Mouse (Mus musculus): ENCODE measurements at regions not wholly inside any gene's neighbourhood (a gene's known extent, or its start where the extent isn't known, plus 50 kb on each side); places are given as distances from the start of the nearest gene placed in this dataset.
A peak's percentile ranks its signal among the peaks of the same experiment; 100 is the strongest.

DNA sequence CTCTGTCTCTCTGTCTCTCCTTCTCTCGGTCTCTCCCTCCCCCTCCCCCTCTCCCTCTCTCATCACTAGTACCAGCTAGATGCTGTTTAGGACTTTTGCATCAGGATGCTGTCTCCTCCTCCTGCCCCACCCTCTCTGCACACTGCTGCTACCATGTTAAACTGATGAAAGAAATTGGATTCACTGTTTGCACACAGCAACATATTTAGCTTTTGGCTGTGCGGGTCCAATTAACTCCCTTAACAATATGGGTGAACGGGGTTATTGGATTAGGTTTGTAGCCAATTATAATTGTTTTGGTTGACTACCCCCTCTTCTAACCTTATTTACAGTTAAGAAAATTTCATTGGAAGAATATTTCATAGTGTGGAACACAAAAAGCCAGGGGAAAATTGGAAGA, 424.0 kb upstream of the Sorcs1 start:
- DNase-seq (ENCODE audit: low spot score in 2 of 2): no peak

DNA sequence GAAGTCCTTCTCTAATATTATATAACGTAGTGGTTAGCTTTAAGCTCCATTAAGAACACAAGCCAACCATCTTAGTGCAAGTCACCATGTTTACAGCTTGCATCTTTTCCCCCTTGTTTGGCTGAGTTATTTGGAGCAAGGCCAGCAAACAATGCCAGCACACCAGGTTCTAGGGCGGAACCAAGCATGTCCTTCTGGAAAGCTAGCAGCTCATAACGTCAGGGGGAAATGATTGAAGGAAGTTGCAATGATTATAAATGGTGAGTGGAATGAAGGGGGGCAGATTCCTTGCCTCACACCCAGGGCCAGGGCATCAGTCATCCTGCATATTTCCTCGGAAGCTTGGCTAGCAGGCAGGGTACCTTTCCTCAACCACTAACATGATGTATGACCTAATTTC, 396.3 kb upstream of the Sorcs1 start:
- no peak for DNase-seq (ENCODE audit: low spot score in 2 of 2)

DNA sequence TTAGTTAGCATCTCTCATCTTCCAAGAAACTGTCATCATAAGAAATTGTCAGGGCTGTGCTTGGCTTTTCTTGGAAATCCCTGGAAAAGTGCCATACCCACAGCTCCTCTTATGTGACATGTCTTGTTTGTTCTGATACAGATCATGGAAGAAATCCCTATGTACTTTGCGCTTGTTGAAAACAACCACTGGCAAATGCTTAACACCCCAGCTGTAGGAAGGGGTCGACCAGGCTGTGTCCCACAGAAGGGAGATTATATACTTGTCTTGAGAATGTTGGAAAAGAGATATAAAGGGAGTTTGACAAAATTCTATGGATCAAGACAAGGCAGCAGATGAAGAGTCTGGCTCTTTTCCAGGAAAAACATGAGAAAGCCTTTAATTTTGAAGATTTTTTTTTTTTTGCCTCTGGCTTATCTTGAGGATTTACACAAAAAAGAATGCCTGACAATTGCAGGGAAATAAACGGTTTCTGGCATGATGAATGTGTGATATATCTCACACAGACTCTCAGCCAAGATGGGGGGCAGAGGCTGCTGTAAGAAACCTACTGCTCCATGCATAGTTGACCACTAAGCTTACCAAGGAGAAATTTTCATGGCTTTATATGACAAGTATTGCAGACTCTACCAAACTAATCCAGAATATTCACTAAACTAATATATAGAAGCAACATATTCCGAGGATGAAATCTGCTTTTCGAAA, 381.7 kb upstream of the Sorcs1 start:
- no peak for DNase-seq (ENCODE audit: low spot score in 2 of 2)

DNA sequence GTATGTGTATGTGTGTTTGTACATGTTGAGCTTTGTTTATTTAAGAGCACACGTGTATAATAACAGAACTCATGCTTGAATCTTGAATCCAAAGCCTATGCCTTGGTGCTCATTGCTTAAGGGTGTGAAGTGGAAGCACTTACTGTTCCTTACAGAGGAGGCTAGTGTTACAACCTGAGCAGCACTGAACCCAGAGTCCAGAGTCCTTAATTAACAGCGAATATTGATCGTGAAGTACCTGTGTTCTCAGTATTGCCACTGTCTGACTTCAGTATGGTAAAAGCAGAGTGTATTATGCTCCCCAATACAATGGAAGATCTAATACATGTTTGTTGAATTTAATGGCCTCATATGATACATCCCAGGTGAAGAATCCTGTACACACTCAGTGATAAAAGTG, 365.1 kb upstream of the Sorcs1 start:
- no peak for DNase-seq (ENCODE audit: low spot score in 2 of 2)

DNA sequence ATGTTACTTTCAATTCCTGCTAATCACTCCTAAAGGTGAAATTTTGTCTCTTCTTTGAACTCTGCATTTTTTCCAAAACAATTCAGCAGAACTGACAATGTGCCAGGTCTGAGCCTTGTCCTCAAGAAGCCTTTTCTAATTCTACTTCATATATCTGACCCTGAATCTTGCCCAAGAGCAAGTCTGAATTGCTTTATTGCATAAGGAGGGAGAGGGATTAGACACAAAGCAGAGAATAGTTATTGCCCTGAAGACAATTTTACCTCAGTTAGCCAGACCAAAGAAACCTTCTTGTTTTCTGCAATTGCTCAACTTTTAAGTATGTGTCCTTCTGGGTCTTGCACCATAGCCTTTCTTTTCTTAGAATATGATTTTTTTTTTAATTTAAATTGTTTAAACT, 316.0 kb upstream of the Sorcs1 start:
- no peak for DNase-seq (ENCODE audit: low spot score in 2 of 2)

DNA sequence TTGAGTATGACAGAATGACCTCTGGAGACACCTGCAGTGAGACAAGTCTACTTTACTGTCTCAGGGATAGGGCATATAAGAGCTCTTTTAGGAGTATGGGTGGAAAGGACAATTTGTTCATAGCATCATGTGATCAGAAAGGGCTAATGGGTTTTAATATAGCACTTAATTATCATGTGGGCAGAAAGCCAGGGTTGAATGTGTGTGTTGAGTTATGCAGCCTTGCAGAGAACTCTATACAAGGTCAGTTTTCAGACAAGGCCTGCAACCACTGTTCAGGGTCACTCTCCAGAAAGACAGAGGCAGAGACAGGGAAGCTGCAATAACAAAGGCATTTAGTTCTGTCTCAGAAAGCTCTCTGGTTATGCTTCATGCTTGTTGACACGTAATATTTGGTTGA, 292.6 kb upstream of the Sorcs1 start:
- no peak for DNase-seq (ENCODE audit: low spot score in 2 of 2)

DNA sequence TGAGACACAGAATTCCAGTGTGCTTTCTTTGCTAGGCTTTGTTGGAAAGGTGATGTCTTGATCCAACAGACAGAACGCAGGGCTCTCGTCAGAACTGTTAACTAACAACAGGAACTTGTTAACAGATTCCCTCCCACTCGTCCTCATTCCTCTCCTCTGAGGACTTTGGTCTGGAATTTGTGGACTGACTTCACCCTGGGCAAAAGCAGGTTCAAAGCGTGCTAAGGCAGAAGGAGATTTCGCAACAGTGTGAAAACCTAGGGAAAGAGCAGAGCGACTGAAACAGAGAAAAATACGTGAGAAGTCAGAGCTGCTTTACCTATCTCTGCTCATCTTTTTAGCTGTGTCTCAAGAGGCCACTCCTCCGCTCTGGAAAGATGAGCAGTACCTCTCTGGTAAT, 283.5 kb upstream of the Sorcs1 start:
- DNase-seq (ENCODE audit: low spot score in 2 of 2): peak; percentile 1 to 8

DNA sequence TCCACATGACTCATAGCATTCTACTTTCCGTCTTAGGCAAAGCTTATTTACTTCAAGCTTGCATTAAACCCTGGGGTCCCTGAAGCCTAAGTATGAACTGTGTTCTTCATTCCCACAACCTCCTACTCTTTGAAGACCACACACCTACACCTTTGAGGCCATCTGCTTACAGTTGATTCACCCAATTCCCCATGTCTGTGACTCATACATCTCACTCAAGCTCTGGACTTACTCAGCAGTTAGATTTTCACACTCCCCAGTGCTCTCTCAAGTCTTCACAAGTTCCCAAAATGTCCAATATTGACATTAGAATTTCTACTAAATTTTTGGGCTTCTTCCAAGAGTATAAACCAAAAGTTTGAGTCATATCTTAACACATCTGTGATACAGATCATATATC, 266.6 kb upstream of the Sorcs1 start:
- DNase-seq (ENCODE audit: low spot score in 2 of 2): no peak

DNA sequence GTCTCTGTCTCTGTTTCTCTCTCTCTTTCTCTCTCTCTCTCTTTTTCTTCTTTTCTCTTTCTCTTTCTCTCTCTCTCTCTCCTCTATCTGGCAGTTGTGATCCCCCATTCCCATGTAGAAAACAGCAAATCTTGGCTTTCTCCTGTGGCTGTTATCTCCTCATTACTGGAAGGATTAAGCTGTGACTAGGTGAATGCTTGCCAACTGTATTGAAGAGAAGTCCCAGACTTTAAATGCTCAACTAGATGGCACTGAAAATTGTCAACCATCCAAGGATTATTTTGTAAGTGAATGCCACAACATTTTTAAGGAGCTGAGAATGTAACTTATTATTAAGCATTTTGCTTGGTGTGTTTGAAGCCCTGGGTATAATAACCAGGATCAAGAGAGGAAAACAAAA, 233.2 kb upstream of the Sorcs1 start:
- DNase-seq (ENCODE audit: low spot score in 2 of 2): no peak

DNA sequence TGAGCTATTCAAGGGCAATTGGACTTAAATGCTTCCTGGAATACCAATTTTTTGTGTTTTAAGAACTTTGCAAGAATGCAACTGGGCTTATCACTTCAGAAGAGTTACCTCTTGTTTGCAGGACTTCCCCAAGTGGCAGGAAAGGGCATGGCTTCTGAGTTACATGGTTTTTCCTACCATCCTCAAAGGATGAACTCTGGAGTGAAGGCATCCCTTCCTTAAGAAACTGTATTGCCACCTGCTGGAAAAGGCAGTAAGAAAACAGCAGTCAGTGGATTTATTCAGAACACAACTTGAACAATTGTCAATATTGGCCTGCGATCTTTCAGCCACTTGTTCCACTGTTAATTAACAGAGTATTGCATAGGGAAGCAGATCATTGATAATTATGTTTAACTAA, 232.2 kb upstream of the Sorcs1 start:
- no peak for DNase-seq (ENCODE audit: low spot score in 2 of 2)

DNA sequence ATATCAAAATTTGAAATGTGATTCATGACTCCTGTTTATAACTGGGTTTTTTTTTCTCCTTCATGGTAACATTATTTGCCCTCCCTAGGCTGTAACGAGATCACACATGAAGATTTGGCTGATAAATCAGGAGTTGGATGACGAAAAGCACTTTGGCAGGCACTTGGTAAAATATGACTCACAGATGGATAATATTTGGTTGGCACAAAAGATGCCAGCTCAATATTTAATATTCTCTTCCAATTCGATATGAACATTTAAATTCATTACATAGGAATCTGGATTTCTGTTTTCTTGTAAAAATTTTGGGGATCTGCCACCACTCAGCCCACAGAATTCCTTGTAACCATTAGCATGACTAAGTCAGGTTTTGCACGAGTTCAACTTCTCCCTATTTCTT, 230.3 kb upstream of the Sorcs1 start:
- DNase-seq (ENCODE audit: low spot score in 2 of 2): no peak

DNA sequence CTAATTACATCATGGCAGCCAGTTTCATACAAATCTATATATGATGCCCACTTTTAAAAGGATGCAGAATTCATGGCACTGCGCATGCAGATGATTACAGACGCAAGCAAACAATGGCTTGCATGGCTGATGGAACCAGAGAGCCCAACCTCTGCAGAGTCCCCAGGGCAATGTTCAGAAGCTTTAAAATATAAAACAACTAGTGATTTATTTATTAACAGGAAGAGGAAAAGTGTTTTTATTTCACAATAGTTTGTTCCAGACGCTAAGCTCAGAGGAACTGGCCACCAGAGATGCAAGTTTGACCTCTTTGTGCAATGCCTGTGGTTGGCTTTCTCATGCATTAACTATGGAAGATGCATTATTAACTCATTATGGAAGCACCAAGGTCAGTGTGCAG, 215.3 kb upstream of the Sorcs1 start:
- no peak for DNase-seq (ENCODE audit: low spot score in 2 of 2)

DNA sequence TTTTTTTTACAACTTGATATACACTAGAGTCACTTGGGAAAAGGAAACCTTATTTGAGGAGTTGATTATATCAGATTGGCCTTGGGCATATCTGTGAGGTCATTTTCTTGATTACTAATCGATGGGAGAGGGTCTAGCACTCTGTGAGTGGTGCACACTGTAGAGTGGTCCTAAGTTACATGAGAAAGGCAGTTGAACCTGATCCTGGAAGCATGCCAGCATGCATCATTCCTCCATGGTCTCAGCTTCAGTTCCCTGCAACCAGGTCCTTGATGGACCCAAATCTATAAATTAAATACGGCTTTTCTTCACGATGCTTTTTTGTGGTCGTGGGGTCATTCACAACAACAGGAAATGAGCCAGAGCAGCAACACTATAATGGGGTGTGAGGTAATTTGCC, 194.2 kb upstream of the Sorcs1 start:
- DNase-seq (ENCODE audit: low spot score in 2 of 2): no peak

DNA sequence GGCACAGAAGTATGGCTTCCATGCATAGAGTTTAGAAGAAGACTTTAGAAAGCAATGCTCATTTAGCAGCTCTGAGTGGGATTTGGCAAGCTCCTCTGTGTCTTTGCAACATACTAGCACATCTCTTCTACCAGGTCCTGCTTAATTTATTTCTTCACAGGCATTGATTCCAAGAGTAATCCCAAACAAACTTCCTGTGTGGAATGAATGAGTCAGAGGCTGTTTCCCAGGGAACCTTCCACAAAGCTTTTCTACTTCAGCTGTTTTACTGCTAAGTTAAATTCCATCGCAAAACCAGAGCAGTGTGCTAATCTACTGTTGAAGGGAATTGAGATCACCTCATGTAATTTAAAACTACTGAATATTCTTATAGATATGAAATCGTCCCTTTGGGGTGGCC, 193.7 kb upstream of the Sorcs1 start:
- DNase-seq (ENCODE audit: low spot score in 2 of 2): no peak

DNA sequence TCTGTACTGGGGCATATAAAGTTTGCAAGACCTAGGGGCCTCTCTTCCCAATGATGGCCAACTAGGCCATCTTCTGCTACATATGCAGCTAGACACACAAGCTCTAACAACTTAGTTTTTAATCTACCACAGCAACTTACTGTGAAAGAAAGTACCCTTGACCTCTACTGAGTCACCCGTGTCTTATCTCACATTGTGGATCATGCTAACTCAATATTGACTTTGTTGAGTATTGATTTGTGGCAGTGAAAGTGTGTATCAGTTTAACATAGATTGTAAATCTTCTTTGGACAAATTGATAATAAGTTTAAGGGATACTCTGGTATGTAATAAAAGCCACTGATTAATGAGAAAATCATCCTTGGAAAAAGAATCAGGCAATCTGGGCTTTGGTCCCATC, 176.4 kb upstream of the Sorcs1 start:
- DNase-seq (ENCODE audit: low spot score in 2 of 2): no peak

DNA sequence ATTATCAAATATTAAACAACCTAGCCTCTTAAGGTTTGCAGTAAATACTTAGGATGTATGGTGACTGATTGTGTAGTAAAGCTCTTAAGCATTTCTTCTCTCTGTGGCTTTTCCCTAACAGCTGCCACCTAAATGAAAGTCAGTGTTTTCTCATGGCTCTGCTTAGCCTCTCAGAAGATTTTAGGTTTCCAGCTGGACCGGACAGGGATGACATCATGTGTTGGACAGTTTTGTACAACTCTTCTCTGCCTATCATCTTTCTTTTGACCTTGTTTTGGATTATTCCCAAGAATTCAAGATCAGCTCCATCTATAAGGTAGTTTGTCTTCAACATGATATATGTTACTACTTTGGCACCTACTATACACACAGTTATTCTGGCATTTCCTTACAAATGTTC, 162.1 kb upstream of the Sorcs1 start:
- peak in 1 of 2 experiments; percentile 16 for DNase-seq (ENCODE audit: low spot score in 2 of 2)
